ENCODE assay signal across 9 mouse cellular contexts in genomic region chr6:73334995-73335394, GRCm38 (mm10).
DNase-seq lines count a peak whose midpoint lies in the region; ATAC-seq and TF ChIP-seq lines count a peak whose summit lies in the region.
"Had no signal": no experiment of that assay in that cellular context is flagged by ENCODE, and none has a peak within 500 bp of the region (broad histone marks: within the 10 kb centered on the region; RNA-seq: fewer than 3 reads in every experiment).

No protein-coding gene starts in this region.

- WGBS in liver, postnatal 0 days (ENCODE audit: insufficient replicate concordance), result 59% methylated on average over 6 of the region's 6 CpGs
- 63% methylated on average over 6 of the region's 6 CpGs for WGBS in liver, embryonic 11.5 days

- no peak for ATAC-seq in liver, postnatal 0 days
- no peak for ATAC-seq in liver, embryonic 11.5 days (replicated peaks; ENCODE audit: low FRiP score)

- H3K36me3 ChIP-seq in liver, postnatal 0 days (replicated peaks; ENCODE audit: insufficient read depth, low read length), result no peaks in the 10 kb centered on the region
- H3K36me3 ChIP-seq in liver, embryonic 11.5 days (ENCODE audit: control insufficient read depth, insufficient read depth, low read length), result no peaks in the 10 kb centered on the region

- no peak overlapping the region for H3K9ac ChIP-seq in liver, postnatal 0 days (replicated peaks)
- no peak overlapping the region for H3K9ac ChIP-seq in liver, embryonic 11.5 days (ENCODE audit: low read depth, low read length)

- no peaks in the 10 kb centered on the region for H3K4me1 ChIP-seq in liver, postnatal 0 days (ENCODE audit: insufficient read depth)
- no peaks in the 10 kb centered on the region for H3K4me1 ChIP-seq in liver, embryonic 11.5 days (replicated peaks; ENCODE audit: control insufficient read depth, insufficient read depth, low read length)

- TF ChIP-seq EP300 in liver, postnatal 0 days (IDR thresholded peaks at IDR 0.05; ENCODE audit: low read depth), result no peak

- no peak overlapping the region for H3K27ac ChIP-seq in liver, postnatal 0 days (ENCODE audit: low read depth)
- no peak overlapping the region for H3K27ac ChIP-seq in liver, embryonic 11.5 days (ENCODE audit: low read depth, low read length)

- 0 out of 2 replicates have a peak, but pooled peaks have one; percentile 11 for TF ChIP-seq CTCF in liver, postnatal 0 days (IDR thresholded peaks at IDR 0.05; ENCODE audit: low read depth)
- peak; percentile 43; the same call in 1 of the 2 replicates for TF ChIP-seq CTCF in brain, embryonic 14.5 days (IDR thresholded peaks at IDR 0.05; ENCODE audit: borderline replicate concordance, extremely low read depth, insufficient read depth, insufficient read length)

- no peak overlapping the region for H3K4me3 ChIP-seq in liver, postnatal 0 days (ENCODE audit: low read depth, low read length)
- no peak overlapping the region for H3K4me3 ChIP-seq in liver, embryonic 11.5 days (ENCODE audit: low read depth, low read length)
- H3K4me3 ChIP-seq: erythroblast, embryonic 14.5 days had no signal

- peak; percentile 6 for DNase-seq in heart, postnatal 4 days
- DNase-seq in heart, adult 8-10 months (ENCODE audit: low spot score), result no peak
- DNase-seq in liver, postnatal 0 days, result no peak
- no peak for DNase-seq in liver, embryonic 11.5 days (ENCODE audit: low spot score)
- peak; percentile 25 for DNase-seq in ES-CJ7 (ENCODE audit: low read depth, low spot score)
- DNase-seq in brain, embryonic 14.5 days (ENCODE audit: low read depth), result peak; percentile 24
- DNase-seq in urinary bladder, postnatal 10 days (ENCODE audit: low spot score), result no peak
- no peak for DNase-seq in urinary bladder, postnatal 25 days (ENCODE audit: low spot score)

- H3K27me3 ChIP-seq in liver, postnatal 0 days (ENCODE audit: insufficient read depth, low read length), result no peaks in the 10 kb centered on the region
- no peaks in the 10 kb centered on the region for H3K27me3 ChIP-seq in liver, embryonic 11.5 days (replicated peaks; ENCODE audit: control insufficient read depth, insufficient read depth, low read length)

- H3K4me2 ChIP-seq in liver, postnatal 0 days (ENCODE audit: low read depth, low read length), result no peak overlapping the region
- no peak overlapping the region for H3K4me2 ChIP-seq in liver, embryonic 11.5 days

- H3K9me3 ChIP-seq in liver, postnatal 0 days (ENCODE audit: low read length), result no peaks in the 10 kb centered on the region
- H3K9me3 ChIP-seq in liver, embryonic 11.5 days (ENCODE audit: control insufficient read depth, low read length), result no peaks in the 10 kb centered on the region

- TF ChIP-seq POLR2A in brain, embryonic 14.5 days (IDR thresholded peaks at IDR 0.05; ENCODE audit: borderline replicate concordance, extremely low read depth, insufficient read depth, insufficient read length, poor library complexity, severe bottlenecking), result no peak

Comparison
In these comparisons a context has a peak if more than half of its experiments do, and no peak if none do; other contexts are left out.
1. DNase-seq: peak in heart, postnatal 4 days (single experiment), ES-CJ7 (single experiment) and brain, embryonic 14.5 days (single experiment); none in heart, adult 8-10 months (single experiment), liver, postnatal 0 days (single experiment), liver, embryonic 11.5 days (single experiment), urinary bladder, postnatal 10 days (single experiment) and urinary bladder, postnatal 25 days (single experiment).